Mouse (Mus musculus): ENCODE measurements at regions not wholly inside any gene's neighbourhood (a gene's known extent, or its start where the extent isn't known, plus 50 kb on each side); places are given as distances from the start of the nearest gene placed in this dataset.

GRCm38 (mm10) chr4:27727761-27728160 is 1085.2 kb upstream of the Epha7 start:
- TF ChIP-seq EP300 (IDR thresholded peaks at IDR 0.05), result no peak
- TF ChIP-seq CTCF (IDR thresholded peaks at IDR 0.05), result no peak

All from lung, postnatal 0 days (tissue).